Mouse (Mus musculus) forebrain, embryonic 13.5 days (tissue): ENCODE measurements around the gene Xpnpep3. TPM values are rescaled to one million over a fixed set of nuclear protein-coding genes. Genes with fewer than 3 reads are reported as not detected.

ENCODE experiments used
- ATAC-seq: fragments of 200-750 bp; cut with Nextera tagmentation; 2 replicates; pipeline ENCODE4 v1.8.0; 2017
- H3K27ac ChIP-seq: fragments of 300-500 bp; sonication (generic); 2 replicates; pipeline ENCODE4 v1.5.1; 2015; ENCODE audit warnings: inconsistent platforms, mild to moderate bottlenecking, moderate library complexity
- H3K27me3 ChIP-seq: fragments of 300-500 bp; sonication (generic); 2 replicates; pipeline ENCODE4 v1.6.1; 2015; ENCODE audit warnings: mild to moderate bottlenecking, inconsistent platforms
- H3K36me3 ChIP-seq: fragments of 300-500 bp; sonication (generic); 2 replicates; pipeline ENCODE4 v1.6.1; 2015; ENCODE audit warnings: mild to moderate bottlenecking, inconsistent platforms; ENCODE audit not compliant: poor library complexity, severe bottlenecking
- H3K4me1 ChIP-seq: fragments of 300-500 bp; sonication (generic); 2 replicates; pipeline ENCODE4 v1.6.1; 2015; ENCODE audit warnings: inconsistent platforms
- H3K4me2 ChIP-seq: fragments of 300-500 bp; sonication (generic); 2 replicates; pipeline ENCODE4 v1.6.1; 2015; ENCODE audit warnings: inconsistent platforms, mild to moderate bottlenecking, moderate library complexity
- H3K4me3 ChIP-seq: fragments of 300-500 bp; sonication (generic); 2 replicates; pipeline ENCODE4 v1.5.1; 2015; ENCODE audit warnings: mild to moderate bottlenecking, inconsistent platforms
- H3K9ac ChIP-seq: fragments of 300-500 bp; sonication (generic); 2 replicates; pipeline ENCODE4 v1.6.1; 2015; ENCODE audit warnings: mild to moderate bottlenecking, inconsistent platforms
- H3K9me3 ChIP-seq: fragments of 300-500 bp; sonication (generic); replicated peaks from 2 replicates; pipeline ENCODE4 v1.6.1; 2016; ENCODE audit warnings: inconsistent platforms
- WGBS: fragments of 180-500 bp; shearing (Covaris S2); methylation state at CpG from one replicate; pipeline ENCODE4 v1.1.7; 2015; 5-methylcytosine and 5-hydroxymethylcytosine counted together
- polyA plus RNA-seq: library from polyadenylated mRNA; unstranded; fragments of >200 nt; fragmentation: Nextera tagmentation; extraction: Ambion mirVana; gene quantifications from 2 replicates; pipeline ENCODE4 v1.2.1, GENCODE M21; 2015

The Xpnpep3 gene
- polyA plus RNA-seq, 1 experiment from 2014 or later: 8.4 TPM

GRCm38 (mm10) chr15:81483691-81484090 lies 83.8 kb downstream of the Xpnpep3 start:
- no peaks in the 10 kb centered on the region for H3K9me3 ChIP-seq
- no peak overlapping the region for H3K4me2 ChIP-seq
- no peaks in the 10 kb centered on the region for H3K27me3 ChIP-seq
- no peak overlapping the region for H3K9ac ChIP-seq
- H3K4me3 ChIP-seq: no peak overlapping the region
- H3K36me3 ChIP-seq: no peaks in the 10 kb centered on the region
- H3K4me1 ChIP-seq: peaks cover 4% of the 10 kb centered on the region; the same call in 1 of the 2 replicates
- 89% methylated on average over 6 of the region's 6 CpGs for WGBS
- no peak for ATAC-seq
- no peak overlapping the region for H3K27ac ChIP-seq

GRCm38 (mm10) chr15:81485483-81485882 lies 85.5 kb downstream of the Xpnpep3 start:
- no peak overlapping the region for H3K9ac ChIP-seq
- no peak for ATAC-seq
- H3K27ac ChIP-seq: no peak overlapping the region
- H3K4me2 ChIP-seq: no peak overlapping the region
- no peaks in the 10 kb centered on the region for H3K27me3 ChIP-seq
- no peaks in the 10 kb centered on the region for H3K36me3 ChIP-seq
- no peak overlapping the region for H3K4me3 ChIP-seq
- peaks cover 4% of the 10 kb centered on the region; the same call in 1 of the 2 replicates for H3K4me1 ChIP-seq
- no peaks in the 10 kb centered on the region for H3K9me3 ChIP-seq
- 87% methylated on average over 4 of the region's 4 CpGs for WGBS

- WGBS: 98% methylated on average over 2 of the region's 2 CpGs
- Histone ChIP-seq H3K4me2 (no peak overlapping the region), H3K9me3 (no peaks in the 10 kb centered on the region), H3K27ac (no peak overlapping the region), H3K9ac (no peak overlapping the region), H3K36me3 (no peaks in the 10 kb centered on the region), H3K27me3 (no peaks in the 10 kb centered on the region), H3K4me3 (no peak overlapping the region), H3K4me1 (no peaks in the 10 kb centered on the region)
- ATAC-seq: no peak
Measured at GRCm38 (mm10) chr15:81503466-81503865, 103.5 kb downstream of the Xpnpep3 start.

- H3K36me3 ChIP-seq: no peaks in the 10 kb centered on the region
- ATAC-seq: no peak
- 95% methylated on average over 2 of the region's 2 CpGs for WGBS
- no peak overlapping the region for H3K4me3 ChIP-seq
- no peak overlapping the region for H3K9ac ChIP-seq
- H3K4me2 ChIP-seq: no peak overlapping the region
- H3K27me3 ChIP-seq: no peaks in the 10 kb centered on the region
- H3K9me3 ChIP-seq: no peaks in the 10 kb centered on the region
- H3K4me1 ChIP-seq: no peaks in the 10 kb centered on the region
- no peak overlapping the region for H3K27ac ChIP-seq
Measured at GRCm38 (mm10) chr15:81503995-81504394, 104.1 kb downstream of the Xpnpep3 start.

Other genes starting within 250 kb of the Xpnpep3 start
- 21.2 and 23.4 TPM in 2 replicates for gene Mrtfa, start 209.4 kb upstream of the Xpnpep3 start, polyA plus RNA-seq
- gene Mchr1, start 164.6 kb upstream of the Xpnpep3 start, polyA plus RNA-seq: 0.87 and 0.92 TPM in 2 replicates
- 129 and 130 TPM in 2 replicates for gene Slc25a17, start 39.3 kb upstream of the Xpnpep3 start, polyA plus RNA-seq
- gene St13, start 61 bp upstream of the Xpnpep3 start, polyA plus RNA-seq: 199 and 201 TPM in 2 replicates
- gene Dnajb7, start 8.2 kb downstream of the Xpnpep3 start, polyA plus RNA-seq: 2.0 and 2.2 TPM in 2 replicates
- 581 and 625 TPM in 2 replicates for gene Rbx1, start 66.2 kb downstream of the Xpnpep3 start, polyA plus RNA-seq
- 19.9 and 20.7 TPM in 2 replicates for gene Ep300, start 185.2 kb downstream of the Xpnpep3 start, polyA plus RNA-seq